Mouse (Mus musculus) neural tube, embryonic 15.5 days (tissue): Measurements from ENCODE around the gene Ip6k2. TPM values are rescaled to one million over a fixed set of nuclear protein-coding genes. Genes with fewer than 3 reads are reported as not detected.

Experiments
- ATAC-seq: fragments of 200-750 bp; cut with Nextera tagmentation; 2 replicates; pipeline ENCODE4 v1.8.0; 2017; ENCODE audit warnings: mild to moderate bottlenecking, moderate TSS enrichment, moderate library complexity; ENCODE audit not compliant: low FRiP score
- H3K27ac ChIP-seq: fragments of 300-500 bp; sonication (generic); replicated peaks from 2 replicates; pipeline ENCODE4 v1.5.1; 2015; ENCODE audit warnings: mild to moderate bottlenecking, inconsistent platforms
- H3K27me3 ChIP-seq: fragments of 300-500 bp; sonication (generic); replicated peaks from 2 replicates; pipeline ENCODE4 v1.6.1; 2015; ENCODE audit warnings: inconsistent platforms
- H3K36me3 ChIP-seq: fragments of 300-500 bp; sonication (generic); 2 replicates; pipeline ENCODE4 v1.6.1; 2015; ENCODE audit warnings: inconsistent platforms
- H3K4me1 ChIP-seq: fragments of 300-500 bp; sonication (generic); 2 replicates; pipeline ENCODE4 v1.6.1; 2015; ENCODE audit warnings: inconsistent platforms
- H3K4me2 ChIP-seq: fragments of 300-500 bp; sonication (generic); 2 replicates; pipeline ENCODE4 v1.6.1; 2015; ENCODE audit warnings: inconsistent platforms, mild to moderate bottlenecking, moderate library complexity
- H3K4me3 ChIP-seq: fragments of 300-500 bp; sonication (generic); replicated peaks from 2 replicates; pipeline ENCODE4 v1.5.1; 2015; ENCODE audit warnings: mild to moderate bottlenecking, inconsistent platforms
- H3K9ac ChIP-seq: fragments of 300-500 bp; sonication (generic); replicated peaks from 2 replicates; pipeline ENCODE4 v1.6.1; 2015; ENCODE audit warnings: mild to moderate bottlenecking, inconsistent platforms
- H3K9me3 ChIP-seq: fragments of 300-500 bp; sonication (generic); replicated peaks from 2 replicates; pipeline ENCODE4 v1.6.1; 2016; ENCODE audit warnings: inconsistent platforms
- WGBS: fragments of 180-500 bp; shearing (Covaris S2); methylation state at CpG from one replicate; pipeline ENCODE4 v1.1.7; 2015; ENCODE audit warnings: mixed read lengths; 5-methylcytosine and 5-hydroxymethylcytosine counted together
- polyA plus RNA-seq: library from polyadenylated mRNA; unstranded; fragments of >200 nt; fragmentation: Nextera tagmentation; extraction: Ambion mirVana; gene quantifications from 2 replicates; pipeline ENCODE4 v1.2.1, GENCODE M21; 2015

Ip6k2 gene
- polyA plus RNA-seq, 1 experiment from 2014 or later, result 210 TPM

DNA sequence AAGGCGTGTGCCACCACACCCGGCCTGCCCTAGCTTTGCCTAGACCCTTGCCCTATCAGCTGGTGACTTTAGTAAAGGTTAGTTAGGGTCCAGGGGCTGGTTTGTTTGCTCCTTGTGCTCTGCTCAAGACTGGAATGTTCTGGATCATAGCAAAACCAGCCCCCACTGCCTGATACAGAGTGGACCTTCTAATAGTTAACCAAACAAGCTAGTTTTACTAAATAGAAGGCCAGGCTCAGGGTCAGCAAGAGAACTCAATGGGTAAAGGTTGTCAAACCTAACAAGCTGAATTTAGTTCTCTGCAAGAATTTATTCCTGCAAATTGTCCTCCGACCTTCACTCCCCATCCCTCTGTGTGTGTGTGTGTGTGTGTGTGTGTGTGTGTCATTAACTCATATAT is 29.6 kb upstream of the Ip6k2 start:
- H3K9ac ChIP-seq, result no peak overlapping the region
- H3K36me3 ChIP-seq, result peaks cover 2% of the 10 kb centered on the region; the same call in 1 of the 2 replicates
- 92% methylated on average over 3 of the region's 3 CpGs for WGBS
- H3K4me3 ChIP-seq, result no peak overlapping the region
- H3K4me1 ChIP-seq, result no peaks in the 10 kb centered on the region
- H3K4me2 ChIP-seq, result no peak overlapping the region
- no peaks in the 10 kb centered on the region for H3K9me3 ChIP-seq
- no peaks in the 10 kb centered on the region for H3K27me3 ChIP-seq
- H3K27ac ChIP-seq, result no peak overlapping the region
- ATAC-seq, result no peak

DNA sequence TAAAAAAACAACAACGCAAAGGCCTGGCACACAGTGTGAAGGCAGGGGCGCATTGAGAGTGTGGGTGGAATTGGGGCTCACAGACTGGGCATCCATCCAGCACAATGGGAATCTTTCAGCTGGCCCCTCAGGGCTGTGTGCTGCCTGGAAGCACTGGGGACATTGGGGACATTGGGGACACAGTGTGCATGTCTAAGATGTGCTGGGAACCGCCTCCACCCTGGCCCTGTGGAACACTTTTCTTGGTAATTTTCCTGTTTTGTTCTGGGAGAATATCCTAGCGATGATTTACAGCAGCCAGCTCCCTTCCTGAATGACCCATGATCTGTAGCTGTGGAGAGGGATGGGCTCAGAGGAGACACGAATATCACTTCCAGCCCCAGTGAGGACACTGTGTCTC is 29.2 kb upstream of the Ip6k2 start:
- Histone ChIP-seq H3K4me2 (no peak overlapping the region), H3K27ac (no peak overlapping the region), H3K9ac (no peak overlapping the region), H3K36me3 (no peaks in the 10 kb centered on the region), H3K9me3 (no peaks in the 10 kb centered on the region), H3K4me1 (no peaks in the 10 kb centered on the region), H3K4me3 (no peak overlapping the region), H3K27me3 (no peaks in the 10 kb centered on the region)
- ATAC-seq, result no peak
- WGBS, result 83% methylated on average over 5 of the region's 5 CpGs

DNA sequence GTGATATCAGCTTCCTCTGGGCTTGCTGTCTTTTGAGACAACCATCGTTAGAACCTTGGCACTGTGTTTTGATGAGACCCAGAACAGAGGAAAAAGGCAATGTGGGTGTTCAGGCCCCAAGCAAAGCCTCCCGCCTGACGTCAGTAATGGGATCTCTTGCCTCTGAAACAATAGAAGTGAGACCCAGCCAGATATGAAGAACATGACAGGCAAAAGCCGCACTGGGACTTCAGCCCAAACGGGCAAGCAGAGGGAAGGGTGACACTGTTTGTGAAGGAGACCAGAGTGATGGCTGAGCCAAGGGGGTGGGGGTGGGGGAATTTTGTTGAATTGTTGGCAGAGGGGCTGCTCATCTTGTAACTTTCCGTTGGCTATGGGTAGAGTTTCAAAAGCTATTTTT is 26.2 kb upstream of the Ip6k2 start:
- 70% methylated on average over 6 of the region's 6 CpGs for WGBS
- Histone ChIP-seq H3K27ac (no peak overlapping the region), H3K27me3 (no peaks in the 10 kb centered on the region), H3K9me3 (no peaks in the 10 kb centered on the region), H3K4me3 (no peak overlapping the region), H3K4me2 (no peak overlapping the region), H3K4me1 (no peaks in the 10 kb centered on the region), H3K9ac (no peak overlapping the region), H3K36me3 (no peaks in the 10 kb centered on the region)
- no peak for ATAC-seq

DNA sequence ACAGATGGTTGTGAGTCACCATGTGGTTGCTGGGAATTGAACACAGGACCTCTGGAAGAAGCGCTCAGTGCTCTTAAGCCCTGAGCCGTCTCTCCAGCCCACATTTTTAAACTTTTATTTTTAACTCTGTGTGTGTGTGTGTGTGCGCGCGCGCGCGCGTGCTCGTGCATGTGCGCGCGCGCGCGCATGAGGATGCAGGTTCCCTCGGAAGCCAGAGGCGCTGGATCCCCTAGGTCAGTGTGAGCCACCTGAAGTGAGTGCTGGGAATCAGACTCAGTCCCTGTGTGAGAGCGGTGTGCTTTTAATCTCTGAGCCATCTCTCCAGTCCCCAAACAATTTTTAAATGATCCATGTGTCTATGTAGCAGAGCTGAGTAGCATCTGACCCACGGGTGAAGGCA is 24.5 kb upstream of the Ip6k2 start:
- Histone ChIP-seq H3K9me3 (no peaks in the 10 kb centered on the region), H3K4me3 (no peak overlapping the region), H3K4me2 (no peak overlapping the region), H3K36me3 (no peaks in the 10 kb centered on the region), H3K9ac (no peak overlapping the region), H3K4me1 (no peaks in the 10 kb centered on the region), H3K27ac (no peak overlapping the region), H3K27me3 (no peaks in the 10 kb centered on the region)
- 96% methylated on average over 20 of the region's 20 CpGs for WGBS
- no peak for ATAC-seq

DNA sequence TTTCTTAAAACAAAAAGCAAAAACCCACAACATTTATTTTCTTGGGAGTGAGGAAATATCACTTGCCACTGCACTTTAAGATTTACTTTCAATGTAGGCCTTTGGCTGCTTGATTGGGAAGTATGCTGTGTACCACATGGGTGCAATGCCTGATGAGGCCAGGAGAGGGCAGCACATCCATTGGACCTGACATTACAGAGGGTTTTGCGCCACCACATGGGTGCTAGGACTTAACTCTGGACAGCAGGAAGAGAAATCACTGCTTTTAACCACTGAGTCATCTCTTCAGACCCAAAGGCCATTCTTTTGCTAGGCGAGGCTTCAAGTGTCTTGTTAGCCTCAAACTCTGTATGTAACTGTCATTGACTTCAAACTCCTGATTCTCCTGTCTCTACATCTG is 23.8 kb upstream of the Ip6k2 start:
- Histone ChIP-seq H3K9me3 (no peaks in the 10 kb centered on the region), H3K9ac (no peak overlapping the region), H3K4me3 (no peak overlapping the region), H3K4me2 (no peak overlapping the region), H3K36me3 (no peaks in the 10 kb centered on the region), H3K27me3 (no peaks in the 10 kb centered on the region), H3K4me1 (no peaks in the 10 kb centered on the region), H3K27ac (no peak overlapping the region)
- WGBS, result 66% methylated on average over 2 of the region's 2 CpGs
- no peak for ATAC-seq

DNA sequence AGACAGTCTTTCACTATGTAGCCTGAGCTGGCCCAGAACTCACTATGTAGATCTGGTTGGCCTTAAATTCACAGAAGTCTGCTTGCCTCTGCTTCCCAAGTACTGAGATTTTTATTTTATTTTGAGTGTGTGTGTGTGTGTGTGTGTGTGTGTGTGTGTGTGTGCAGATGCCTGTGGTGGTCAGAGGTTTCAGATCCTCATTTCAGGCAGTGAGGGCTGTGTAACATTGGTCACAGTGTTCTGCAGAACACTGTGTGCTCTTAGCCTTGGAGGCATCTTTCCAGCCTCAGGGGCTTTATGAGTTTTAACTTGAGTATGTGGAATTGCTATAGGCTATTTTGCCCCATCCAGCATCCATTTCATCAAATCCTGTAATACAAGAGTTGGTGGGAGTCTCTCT is 22.0 kb upstream of the Ip6k2 start:
- ATAC-seq, result no peak
- Histone ChIP-seq H3K9ac (no peak overlapping the region), H3K4me2 (no peak overlapping the region), H3K27ac (no peak overlapping the region), H3K4me1 (no peaks in the 10 kb centered on the region), H3K27me3 (no peaks in the 10 kb centered on the region), H3K4me3 (no peak overlapping the region), H3K9me3 (no peaks in the 10 kb centered on the region), H3K36me3 (no peaks in the 10 kb centered on the region)

DNA sequence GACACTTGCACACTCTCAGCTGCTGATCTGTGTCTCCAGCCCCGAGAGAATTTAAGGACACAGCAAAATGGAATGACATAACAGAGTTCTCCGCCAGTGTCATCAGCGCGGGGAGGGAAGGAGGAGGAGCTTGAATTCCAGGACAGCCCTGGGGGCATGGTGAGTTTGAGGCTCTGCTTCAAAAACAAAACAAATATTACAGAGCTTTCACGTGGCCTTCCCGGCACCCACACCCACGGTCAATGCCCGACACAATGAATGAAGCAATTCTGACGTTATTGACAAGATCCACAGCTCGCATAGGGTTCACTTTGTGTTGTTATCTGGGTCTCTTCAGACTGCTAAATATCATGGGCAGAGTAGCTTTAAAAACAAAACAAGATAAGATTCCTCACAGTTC is 18.6 kb upstream of the Ip6k2 start:
- Histone ChIP-seq H3K4me2 (no peak overlapping the region), H3K27ac (no peak overlapping the region), H3K27me3 (no peaks in the 10 kb centered on the region), H3K36me3 (no peaks in the 10 kb centered on the region), H3K4me3 (no peak overlapping the region), H3K4me1 (no peaks in the 10 kb centered on the region), H3K9ac (no peak overlapping the region), H3K9me3 (no peaks in the 10 kb centered on the region)
- ATAC-seq, result no peak
- WGBS, result 78% methylated on average over 10 of the region's 10 CpGs

DNA sequence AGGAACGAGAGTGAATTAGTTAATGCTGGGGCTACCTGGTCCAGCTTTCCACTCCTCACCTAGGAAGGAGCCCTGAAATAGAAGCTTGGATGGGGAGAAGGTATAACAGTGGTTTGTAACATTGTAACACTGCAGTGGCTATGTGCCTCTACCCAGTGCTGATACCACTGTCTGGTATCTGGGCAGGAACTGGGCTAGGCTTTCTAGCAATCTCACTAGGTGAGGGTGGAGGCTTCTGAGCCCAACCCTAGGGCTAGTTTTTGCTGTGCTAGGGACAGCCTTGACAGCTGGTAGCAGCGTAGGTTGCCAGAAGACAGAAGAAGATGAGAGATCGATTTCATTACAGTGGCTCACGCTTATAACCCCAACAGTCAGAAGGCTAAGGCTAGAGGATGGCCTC is 7.0 kb upstream of the Ip6k2 start:
- no peaks in the 10 kb centered on the region for H3K9me3 ChIP-seq
- no peak for ATAC-seq
- 86% methylated on average over 4 of the region's 4 CpGs for WGBS
- no peaks in the 10 kb centered on the region for H3K4me1 ChIP-seq
- no peak overlapping the region for H3K4me3 ChIP-seq
- no peak overlapping the region for H3K4me2 ChIP-seq
- H3K36me3 ChIP-seq, result no peaks in the 10 kb centered on the region
- no peak overlapping the region for H3K27ac ChIP-seq
- H3K9ac ChIP-seq, result no peak overlapping the region
- H3K27me3 ChIP-seq, result no peaks in the 10 kb centered on the region

DNA sequence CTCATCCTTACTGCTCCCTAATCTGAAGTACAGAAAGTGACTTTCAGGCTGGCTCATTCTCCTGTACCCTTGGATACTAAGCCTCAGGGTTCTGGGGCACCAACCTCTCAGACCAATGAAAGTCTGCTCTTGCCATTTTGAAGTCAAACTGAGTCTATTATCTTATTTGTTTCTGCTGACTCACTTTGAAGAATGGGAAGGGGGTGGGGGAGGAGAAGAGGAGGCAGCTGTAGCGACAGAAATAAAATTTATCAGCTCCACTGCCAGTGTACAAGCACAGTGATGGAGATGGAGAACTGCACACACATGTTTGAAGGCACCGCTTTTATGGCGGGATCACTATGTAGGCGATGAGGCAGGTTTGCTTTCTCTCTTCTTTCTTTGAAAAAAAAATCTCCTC is 6.3 kb upstream of the Ip6k2 start:
- Histone ChIP-seq H3K9ac (no peak overlapping the region), H3K27me3 (no peaks in the 10 kb centered on the region), H3K4me1 (peaks cover 4% of the 10 kb centered on the region; the same call in 1 of the 2 replicates), H3K9me3 (no peaks in the 10 kb centered on the region), H3K36me3 (no peaks in the 10 kb centered on the region), H3K4me2 (no peak overlapping the region), H3K4me3 (no peak overlapping the region), H3K27ac (no peak overlapping the region)
- WGBS, result 83% methylated on average over 4 of the region's 4 CpGs
- ATAC-seq, result no peak

DNA sequence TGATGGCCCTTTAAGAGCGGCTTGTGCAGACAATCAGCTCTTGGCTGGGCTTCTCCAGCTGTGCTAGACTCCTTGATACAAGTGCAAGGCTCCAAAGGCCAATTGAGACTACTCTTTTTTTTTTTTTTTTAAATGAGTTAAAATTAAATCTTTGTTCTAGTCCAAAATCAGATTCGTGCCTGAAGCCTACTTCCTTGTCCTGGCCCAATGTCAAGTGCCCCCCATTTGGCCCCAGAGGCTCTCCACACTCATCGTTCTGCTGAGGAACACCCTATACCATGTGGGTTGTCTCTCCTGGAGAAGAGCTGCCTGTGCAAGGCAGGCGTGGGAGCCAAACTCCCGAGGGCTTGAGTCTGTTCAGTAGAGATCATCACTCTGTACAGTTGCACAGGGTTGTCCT is 2.6 kb upstream of the Ip6k2 start:
- no peak overlapping the region for H3K27ac ChIP-seq
- H3K36me3 ChIP-seq, result no peaks in the 10 kb centered on the region
- no peak overlapping the region for H3K9ac ChIP-seq
- H3K4me2 ChIP-seq, result no peak overlapping the region
- no peaks in the 10 kb centered on the region for H3K9me3 ChIP-seq
- peaks cover 23% of the 10 kb centered on the region for H3K4me1 ChIP-seq
- no peak overlapping the region for H3K4me3 ChIP-seq
- WGBS, result 63% methylated on average over 5 of the region's 5 CpGs
- no peak for ATAC-seq
- H3K27me3 ChIP-seq, result no peaks in the 10 kb centered on the region

DNA sequence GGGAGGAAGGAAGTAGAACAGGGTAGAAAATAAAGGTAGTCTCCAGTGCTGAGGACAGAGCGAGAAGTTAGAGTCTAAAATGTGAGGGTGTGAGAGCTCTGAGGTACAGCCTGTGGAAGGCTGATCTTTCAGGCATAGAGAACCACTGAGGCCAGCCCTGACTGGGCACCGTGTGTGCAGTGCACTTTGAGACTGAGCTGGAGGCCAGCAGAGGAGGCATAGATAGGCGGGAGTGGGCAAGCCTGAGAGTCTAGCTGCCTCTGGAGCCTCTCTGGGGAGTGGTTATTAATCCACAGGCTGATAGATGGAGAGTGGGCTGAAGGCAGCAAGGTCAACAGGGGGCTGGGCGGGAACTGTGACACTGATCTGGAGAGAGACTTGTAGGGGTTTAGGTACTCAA is 1.7 kb upstream of the Ip6k2 start:
- Histone ChIP-seq H3K27ac (no peak overlapping the region), H3K36me3 (no peaks in the 10 kb centered on the region), H3K4me1 (peaks cover 32% of the 10 kb centered on the region), H3K9me3 (no peaks in the 10 kb centered on the region), H3K9ac (no peak overlapping the region), H3K27me3 (no peaks in the 10 kb centered on the region), H3K4me2 (no peak overlapping the region), H3K4me3 (no peak overlapping the region)
- ATAC-seq, result no peak
- 74% methylated on average over 4 of the region's 4 CpGs for WGBS

DNA sequence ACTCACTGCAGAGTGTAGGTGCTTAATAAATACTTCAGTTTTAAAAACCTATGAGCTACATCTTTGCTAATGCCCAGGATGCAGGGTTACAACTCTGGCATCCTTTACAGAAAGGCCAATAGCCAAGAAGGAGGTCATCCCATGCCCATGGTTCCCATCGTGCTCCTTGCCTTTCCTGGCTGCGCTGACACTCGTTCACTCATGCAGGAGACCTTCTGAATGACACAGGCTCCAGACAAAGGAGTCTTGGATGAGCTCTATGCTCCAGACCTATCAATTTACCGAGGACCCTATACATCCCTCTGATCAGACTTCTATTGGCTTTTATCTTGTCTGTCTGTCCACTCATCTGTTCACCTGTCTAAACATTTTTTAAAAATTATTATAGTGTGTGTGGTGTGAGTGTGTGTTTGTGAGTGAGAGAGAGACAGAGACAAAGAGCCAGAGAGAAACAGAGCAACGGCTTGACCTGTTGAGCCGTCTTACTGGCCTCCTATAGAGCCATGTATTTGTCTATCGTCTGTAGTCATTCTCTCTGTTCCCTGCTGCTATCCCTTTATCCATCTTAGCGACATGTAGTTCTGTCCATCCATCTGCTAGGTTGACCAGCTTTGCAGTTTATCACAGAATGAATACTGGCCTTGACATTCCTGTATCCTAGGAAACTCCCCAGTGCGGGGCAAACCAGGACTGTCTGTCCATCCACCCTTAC is 604 bp upstream of the Ip6k2 start:
- ATAC-seq, result peak; percentile 53
- Histone ChIP-seq H3K36me3 (no peaks in the 10 kb centered on the region), H3K9me3 (no peaks in the 10 kb centered on the region), H3K9ac (peak overlapping the region; percentile 98), H3K4me3 (peak overlapping the region; percentile 86), H3K27ac (peak overlapping the region; percentile 97), H3K27me3 (no peaks in the 10 kb centered on the region), H3K4me2 (peak overlapping the region; percentile 71), H3K4me1 (peaks cover 43% of the 10 kb centered on the region)
- WGBS, result 10% methylated on average over 9 of the region's 9 CpGs

DNA sequence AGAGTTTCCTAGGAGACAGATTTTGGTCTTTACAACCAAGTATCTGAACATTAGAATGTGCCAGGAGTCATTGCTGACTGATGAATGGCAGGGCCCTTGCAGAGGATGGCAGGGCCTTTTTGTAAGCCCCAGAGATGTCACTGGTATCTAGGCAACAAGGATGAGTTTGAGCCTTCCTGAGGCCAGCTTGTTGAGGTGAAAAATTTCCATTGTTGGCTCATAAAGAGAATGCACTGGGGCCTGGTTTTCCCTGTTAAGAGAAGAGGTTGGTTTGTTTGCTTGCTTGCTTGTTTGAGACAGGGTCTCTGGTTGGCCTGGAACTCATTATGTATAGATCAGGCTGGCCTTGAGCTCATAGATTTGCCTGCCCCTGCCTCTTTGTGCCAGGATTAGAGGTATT is 1.8 kb downstream of the Ip6k2 start:
- H3K27me3 ChIP-seq, result no peaks in the 10 kb centered on the region
- no peaks in the 10 kb centered on the region for H3K9me3 ChIP-seq
- H3K4me3 ChIP-seq, result peak overlapping the region; percentile 86
- no peak for ATAC-seq
- peak overlapping the region; percentile 98 for H3K9ac ChIP-seq
- peaks cover 66% of the 10 kb centered on the region for H3K4me1 ChIP-seq
- H3K27ac ChIP-seq, result peak overlapping the region; percentile 30
- H3K36me3 ChIP-seq, result no peaks in the 10 kb centered on the region
- H3K4me2 ChIP-seq, result peak overlapping the region; percentile 71
